Mouse (Mus musculus): ENCODE results near the gene Lamb1. TPM values are rescaled to one million over a fixed set of nuclear protein-coding genes. Genes with fewer than 3 reads are reported as not detected.
A peak's percentile ranks its signal among the peaks of the same experiment; 100 is the strongest.

The Lamb1 gene
- polyA plus RNA-seq, 1 experiment from 2014 or later = 31.7 TPM

- 34% methylated on average over 3 of the region's 3 CpGs for WGBS
- peak overlapping the region; percentile 35 for H3K27ac ChIP-seq (replicated peaks)
- DNase-seq (ENCODE audit: low spot score) = no peak
- H3K9me3 ChIP-seq (ENCODE audit: control insufficient read depth, low read length) = no peaks in the 10 kb centered on the region
- H3K4me3 ChIP-seq (ENCODE audit: low read depth, low read length) = no peak overlapping the region
- no peak for ATAC-seq (ENCODE audit: low FRiP score, low TSS enrichment)
- H3K4me1 ChIP-seq (replicated peaks; ENCODE audit: control insufficient read depth, insufficient read depth) = 0 out of 2 replicates have a peak, but pooled peaks cover 2% of the 10 kb centered on the region
- H3K9ac ChIP-seq (ENCODE audit: low read length) = no peak overlapping the region
- H3K36me3 ChIP-seq (ENCODE audit: control insufficient read depth, insufficient read depth, low read length) = no peaks in the 10 kb centered on the region
- no peaks in the 10 kb centered on the region for H3K27me3 ChIP-seq (ENCODE audit: control insufficient read depth, insufficient read depth, low read length)
- H3K4me2 ChIP-seq (replicated peaks; ENCODE audit: low read depth) = no peak overlapping the region
- TF ChIP-seq CTCF (IDR thresholded peaks at IDR 0.05; ENCODE audit: low read depth) (no peak), EP300 (optimal IDR thresholded peaks at IDR 0.05) (no peak)
Measured at GRCm38 (mm10) chr12:31246153-31246552, 18.9 kb upstream of the Lamb1 start.

- H3K9ac ChIP-seq (ENCODE audit: low read length) = no peak overlapping the region
- no peaks in the 10 kb centered on the region for H3K27me3 ChIP-seq (ENCODE audit: control insufficient read depth, insufficient read depth, low read length)
- H3K9me3 ChIP-seq (ENCODE audit: control insufficient read depth, low read length) = no peaks in the 10 kb centered on the region
- no peaks in the 10 kb centered on the region for H3K36me3 ChIP-seq (ENCODE audit: control insufficient read depth, insufficient read depth, low read length)
- DNase-seq (ENCODE audit: low spot score) = no peak
- H3K4me3 ChIP-seq (ENCODE audit: low read depth, low read length) = no peak overlapping the region
- no peak for ATAC-seq (ENCODE audit: low FRiP score, low TSS enrichment)
- no peak overlapping the region for H3K4me2 ChIP-seq (replicated peaks; ENCODE audit: low read depth)
- TF ChIP-seq EP300 (optimal IDR thresholded peaks at IDR 0.05) = no peak
- TF ChIP-seq CTCF (IDR thresholded peaks at IDR 0.05; ENCODE audit: low read depth) = no peak
- H3K4me1 ChIP-seq (replicated peaks; ENCODE audit: control insufficient read depth, insufficient read depth) = 0 out of 2 replicates have a peak, but pooled peaks cover 2% of the 10 kb centered on the region
- 36% methylated on average over 3 of the region's 3 CpGs for WGBS
- peak overlapping the region; percentile 35 for H3K27ac ChIP-seq (replicated peaks)
Measured at GRCm38 (mm10) chr12:31246615-31247014, 18.4 kb upstream of the Lamb1 start.

- WGBS = 34% methylated on average over 3 of the region's 3 CpGs
- ATAC-seq (ENCODE audit: low FRiP score, low TSS enrichment) (no peak), DNase-seq (ENCODE audit: low spot score) (no peak)
- Histone ChIP-seq H3K27ac (replicated peaks) (no peak overlapping the region), H3K4me1 (replicated peaks; ENCODE audit: control insufficient read depth, insufficient read depth) (0 out of 2 replicates have a peak, but pooled peaks cover 2% of the 10 kb centered on the region), H3K27me3 (ENCODE audit: control insufficient read depth, insufficient read depth, low read length) (no peaks in the 10 kb centered on the region), H3K4me2 (replicated peaks; ENCODE audit: low read depth) (no peak overlapping the region), H3K36me3 (ENCODE audit: control insufficient read depth, insufficient read depth, low read length) (no peaks in the 10 kb centered on the region), H3K9me3 (ENCODE audit: control insufficient read depth, low read length) (no peaks in the 10 kb centered on the region), H3K4me3 (ENCODE audit: low read depth, low read length) (no peak overlapping the region), H3K9ac (ENCODE audit: low read length) (no peak overlapping the region)
- no peak for TF ChIP-seq EP300 (optimal IDR thresholded peaks at IDR 0.05)
Measured at GRCm38 (mm10) chr12:31248165-31248564, 16.9 kb upstream of the Lamb1 start.

GRCm38 (mm10) chr12:31248681-31249080 is 16.4 kb upstream of the Lamb1 start:
- Histone ChIP-seq H3K9me3 (ENCODE audit: control insufficient read depth, low read length) (no peaks in the 10 kb centered on the region), H3K27ac (replicated peaks) (no peak overlapping the region), H3K36me3 (ENCODE audit: control insufficient read depth, insufficient read depth, low read length) (no peaks in the 10 kb centered on the region), H3K9ac (ENCODE audit: low read length) (no peak overlapping the region), H3K4me3 (ENCODE audit: low read depth, low read length) (no peak overlapping the region), H3K4me2 (replicated peaks; ENCODE audit: low read depth) (no peak overlapping the region), H3K4me1 (replicated peaks; ENCODE audit: control insufficient read depth, insufficient read depth) (0 out of 2 replicates have a peak, but pooled peaks cover 2% of the 10 kb centered on the region), H3K27me3 (ENCODE audit: control insufficient read depth, insufficient read depth, low read length) (no peaks in the 10 kb centered on the region)
- TF ChIP-seq CTCF (IDR thresholded peaks at IDR 0.05; ENCODE audit: low read depth) (no peak), EP300 (optimal IDR thresholded peaks at IDR 0.05) (no peak)
- DNase-seq (ENCODE audit: low spot score) (no peak), ATAC-seq (ENCODE audit: low FRiP score, low TSS enrichment) (no peak)
- WGBS = 46% methylated on average over 10 of the region's 10 CpGs

DNA sequence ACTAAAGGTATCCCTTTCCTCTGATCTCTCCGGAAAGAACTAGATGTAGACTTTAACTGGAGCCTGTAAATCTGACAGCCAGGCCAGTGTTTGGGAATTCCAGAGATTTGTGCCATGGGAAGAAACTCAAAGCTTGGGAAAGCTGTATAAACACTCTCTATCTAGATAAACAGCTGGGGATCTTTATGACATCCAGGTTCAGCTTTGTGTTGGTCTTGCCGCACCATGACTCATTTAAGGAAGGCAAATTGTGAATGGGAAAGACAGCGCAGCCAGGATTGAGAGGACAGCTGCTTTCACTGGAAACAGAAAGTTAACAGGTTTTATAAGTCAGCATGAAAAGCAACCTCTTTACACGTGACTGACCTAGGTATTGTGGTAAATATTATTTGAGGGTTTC is 12.8 kb upstream of the Lamb1 start:
- H3K4me2 ChIP-seq (replicated peaks; ENCODE audit: low read depth) = no peak overlapping the region
- H3K9me3 ChIP-seq (ENCODE audit: control insufficient read depth, low read length) = no peaks in the 10 kb centered on the region
- TF ChIP-seq EP300 (optimal IDR thresholded peaks at IDR 0.05) = no peak
- no peak for TF ChIP-seq CTCF (IDR thresholded peaks at IDR 0.05; ENCODE audit: low read depth)
- H3K4me1 ChIP-seq (replicated peaks; ENCODE audit: control insufficient read depth, insufficient read depth) = peaks cover 5% of the 10 kb centered on the region
- WGBS = 13% methylated on average over 4 of the region's 4 CpGs
- no peak overlapping the region for H3K27ac ChIP-seq (replicated peaks)
- H3K27me3 ChIP-seq (ENCODE audit: control insufficient read depth, insufficient read depth, low read length) = no peaks in the 10 kb centered on the region
- no peaks in the 10 kb centered on the region for H3K36me3 ChIP-seq (ENCODE audit: control insufficient read depth, insufficient read depth, low read length)
- DNase-seq (ENCODE audit: low spot score) = no peak
- no peak overlapping the region for H3K9ac ChIP-seq (ENCODE audit: low read length)
- no peak; the same call in 1 of the 2 replicates for ATAC-seq (ENCODE audit: low FRiP score, low TSS enrichment)
- no peak overlapping the region for H3K4me3 ChIP-seq (ENCODE audit: low read depth, low read length)

GRCm38 (mm10) chr12:31254978-31255377 is 10.1 kb upstream of the Lamb1 start:
- Histone ChIP-seq H3K9me3 (ENCODE audit: control insufficient read depth, low read length) (no peaks in the 10 kb centered on the region), H3K4me3 (ENCODE audit: low read depth, low read length) (no peak overlapping the region), H3K27ac (replicated peaks) (no peak overlapping the region), H3K27me3 (ENCODE audit: control insufficient read depth, insufficient read depth, low read length) (no peaks in the 10 kb centered on the region), H3K9ac (ENCODE audit: low read length) (no peak overlapping the region), H3K4me2 (replicated peaks; ENCODE audit: low read depth) (no peak overlapping the region), H3K4me1 (replicated peaks; ENCODE audit: control insufficient read depth, insufficient read depth) (peaks cover 3% of the 10 kb centered on the region), H3K36me3 (ENCODE audit: control insufficient read depth, insufficient read depth, low read length) (no peaks in the 10 kb centered on the region)
- 61% methylated on average over 8 of the region's 8 CpGs for WGBS
- DNase-seq (ENCODE audit: low spot score) (peak; percentile 38), ATAC-seq (ENCODE audit: low FRiP score, low TSS enrichment) (peak; percentile 63)
- TF ChIP-seq EP300 (optimal IDR thresholded peaks at IDR 0.05) (no peak), CTCF (IDR thresholded peaks at IDR 0.05; ENCODE audit: low read depth) (no peak)

Data from stomach, postnatal 0 days (tissue).